Mouse (Mus musculus) bone marrow, adult 2 months (tissue): ENCODE measurements around the gene Aldh1l1. TPM values are rescaled to one million over a fixed set of nuclear protein-coding genes. Genes with fewer than 3 reads are reported as not detected.
A peak's percentile ranks its signal among the peaks of the same experiment; 100 is the strongest.

Experiments
- H3K27ac ChIP-seq: fragments of 200-500 bp; 2 replicates; pipeline ENCODE4 v1.5.1; 2012; ENCODE audit warnings: low read depth, mild to moderate bottlenecking, control low read depth, inconsistent platforms, low read length; ENCODE audit not compliant: control insufficient read depth, poor library complexity, insufficient read depth
- H3K4me1 ChIP-seq: fragments of 200-500 bp; 2 replicates; pipeline ENCODE4 v1.6.1; 2011; ENCODE audit warnings: low read length; ENCODE audit not compliant: control insufficient read depth, insufficient read depth
- H3K4me3 ChIP-seq: fragments of 200-500 bp; replicated peaks from 2 replicates; pipeline ENCODE3; 2011; ENCODE audit warnings: mild to moderate bottlenecking, low read depth, low read length, control low read depth; ENCODE audit not compliant: control insufficient read depth
- CTCF ChIP-seq: fragments of 200-500 bp; IDR thresholded peaks from 2 replicates; pipeline ENCODE4 v1.5.1; 2011; ENCODE audit warnings: low read length, control low read depth; ENCODE audit not compliant: control insufficient read depth, insufficient read depth
- POLR2A ChIP-seq: fragments of 200-500 bp; IDR thresholded peaks from 2 replicates; pipeline ENCODE4 v1.6.1; 2011; ENCODE audit warnings: low read depth, mild to moderate bottlenecking, control low read depth, low read length, borderline replicate concordance; ENCODE audit not compliant: control insufficient read depth
- WGBS: fragments of 180-500 bp; shearing (Covaris S2); methylation state at CpG from one replicate; pipeline ENCODE4 v1.1.7; 2018; 5-methylcytosine and 5-hydroxymethylcytosine counted together
- polyA plus RNA-seq: library from polyadenylated mRNA; stranded (reverse); fragments of >200 nt; gene quantifications from 2 replicates; pipeline ENCODE4 v1.2.4, GENCODE M21; 2011; ENCODE audit warnings: low replicate concordance; ENCODE audit not compliant: missing spikeins, insufficient read depth, insufficient read length

The Aldh1l1 gene
- polyA plus RNA-seq, 1 experiment = 4.5 TPM

DNA sequence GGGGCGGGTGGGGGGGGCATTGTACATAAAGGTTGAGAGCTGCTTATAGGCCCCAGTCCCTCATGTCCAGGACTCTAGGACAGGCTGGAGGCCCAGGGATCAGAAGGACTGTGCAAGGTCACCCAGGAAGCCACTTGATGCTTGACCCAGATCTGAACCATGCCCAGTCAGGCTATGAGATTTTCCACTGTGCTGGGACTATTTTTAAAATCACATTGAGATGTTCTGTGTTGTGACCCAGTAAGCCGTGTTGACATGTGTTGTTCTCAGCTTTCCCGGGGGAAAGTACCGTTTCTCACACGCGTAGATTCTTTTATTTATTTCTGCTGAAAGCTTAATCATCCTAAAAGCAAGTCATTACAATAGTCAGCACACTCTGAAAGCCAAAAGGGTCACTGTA, 129.8 kb downstream of the Aldh1l1 start:
- peaks cover 4% of the 10 kb centered on the region for H3K4me1 ChIP-seq

DNA sequence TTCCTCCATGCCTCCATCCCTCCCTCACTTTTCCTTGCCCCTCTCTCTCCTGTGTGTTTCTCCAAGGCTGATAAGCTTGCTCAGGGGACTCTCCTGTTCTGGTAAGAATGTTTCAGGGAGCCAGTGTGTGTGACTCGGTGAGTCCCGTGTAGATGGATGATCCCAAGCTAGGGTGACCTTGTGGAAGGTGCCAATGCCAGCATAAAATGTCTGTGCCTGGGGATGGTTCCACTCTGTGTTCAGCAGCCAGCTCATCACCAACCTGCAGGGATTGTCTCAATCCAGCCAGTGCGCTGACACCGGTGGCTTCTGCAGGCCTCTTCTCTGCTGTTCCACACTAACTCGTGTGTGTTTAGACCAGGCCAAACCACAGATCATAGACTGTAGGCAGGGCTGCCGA, 130.3 kb downstream of the Aldh1l1 start:
- Histone ChIP-seq H3K4me1 (peaks cover 4% of the 10 kb centered on the region), H3K4me3 (no peak overlapping the region), H3K27ac (no peak overlapping the region)
- TF ChIP-seq CTCF (no peak), POLR2A (no peak)
- WGBS = 71% methylated on average over 6 of the region's 6 CpGs

More for the DNA sequence above, 129.8 kb downstream of the Aldh1l1 start:
- WGBS = 83% methylated on average over 6 of the region's 6 CpGs
- TF ChIP-seq POLR2A = no peak
- no peak for TF ChIP-seq CTCF
- no peak overlapping the region for H3K4me3 ChIP-seq
- no peak overlapping the region for H3K27ac ChIP-seq

DNA sequence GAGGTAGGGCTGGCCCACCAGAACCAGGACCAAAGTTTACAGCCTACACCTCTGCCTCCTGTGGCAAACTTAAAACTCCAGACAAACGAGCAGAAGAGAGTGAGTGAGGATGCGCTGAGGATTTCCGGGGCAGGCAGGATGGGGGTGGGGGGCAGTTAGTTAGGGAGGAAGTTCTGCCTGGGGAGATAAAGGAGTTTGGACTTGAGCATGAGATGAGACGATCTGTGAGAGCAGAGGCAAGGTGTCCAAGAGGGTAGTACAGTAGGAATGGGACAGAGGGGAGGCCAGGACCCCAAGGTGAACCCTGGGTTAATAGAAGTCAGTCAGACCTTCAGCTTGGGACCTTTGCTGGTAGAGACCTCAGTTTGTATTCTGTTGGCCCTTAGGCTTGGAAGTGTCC, 132.0 kb downstream of the Aldh1l1 start:
- H3K27ac ChIP-seq = no peak overlapping the region

GRCm38 (mm10) chr6:90618821-90619636, 132.8 kb downstream of the Aldh1l1 start:
- peak overlapping the region; percentile 13 for H3K4me3 ChIP-seq
- no peak for TF ChIP-seq CTCF
- TF ChIP-seq POLR2A = no peak
- peaks cover 7% of the 10 kb centered on the region for H3K4me1 ChIP-seq
- 51% methylated on average over 19 of the region's 19 CpGs for WGBS
- peak overlapping the region; percentile 2 for H3K27ac ChIP-seq

More for the DNA sequence above, 132.0 kb downstream of the Aldh1l1 start:
- no peak overlapping the region for H3K4me3 ChIP-seq
- 2% methylated on average over 4 of the region's 4 CpGs for WGBS
- peaks cover 7% of the 10 kb centered on the region for H3K4me1 ChIP-seq
- TF ChIP-seq CTCF (no peak), POLR2A (no peak)

GRCm38 (mm10) chr6:90619936-90620335, 133.7 kb downstream of the Aldh1l1 start:
- no peak overlapping the region for H3K4me3 ChIP-seq
- 70% methylated on average over 5 of the region's 5 CpGs for WGBS

DNA sequence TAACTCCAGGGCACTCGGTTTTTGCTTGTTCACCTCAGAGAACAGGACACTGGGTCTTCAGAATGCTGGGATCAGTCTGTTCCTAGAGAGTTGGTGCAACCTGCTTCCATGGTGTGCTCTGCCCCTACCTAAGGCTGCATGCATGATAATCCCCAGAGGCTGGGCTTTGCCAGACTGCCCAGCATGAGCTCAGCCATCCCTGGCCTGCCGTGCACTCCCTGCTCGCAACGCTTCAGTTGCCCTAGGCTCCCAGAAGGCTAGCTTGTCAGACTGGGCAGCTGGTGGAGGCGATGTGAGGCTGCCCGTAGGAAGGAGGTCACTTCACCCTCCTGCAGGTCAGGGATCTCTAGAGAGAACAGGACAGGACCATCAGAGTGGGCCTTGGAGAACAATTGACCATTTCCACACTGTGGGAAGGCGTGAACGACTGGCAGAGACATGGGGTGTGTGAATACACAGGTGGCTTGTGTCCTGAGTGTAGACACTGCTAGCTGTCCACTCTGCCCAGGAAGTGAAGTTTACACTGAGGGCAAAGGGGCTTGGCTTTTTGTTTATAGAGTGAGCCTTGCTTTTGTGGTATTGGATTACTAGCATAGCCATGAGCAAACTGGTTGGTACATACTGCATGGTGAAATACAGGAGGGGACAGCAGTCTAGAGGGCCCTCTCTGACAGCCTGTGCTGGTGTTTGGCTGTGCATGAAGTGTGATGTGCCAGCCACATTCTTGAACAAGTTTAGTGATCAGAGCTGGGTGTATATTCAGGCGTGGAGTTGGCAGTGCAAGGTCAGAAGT, 134.8 kb downstream of the Aldh1l1 start:
- no peak for TF ChIP-seq CTCF
- no peak for TF ChIP-seq POLR2A
- Histone ChIP-seq H3K27ac (no peak overlapping the region), H3K4me3 (no peak overlapping the region), H3K4me1 (peaks cover 7% of the 10 kb centered on the region)
- 81% methylated on average over 9 of the region's 9 CpGs for WGBS

More at GRCm38 (mm10) chr6:90619936-90620335, 133.7 kb downstream of the Aldh1l1 start:
- TF ChIP-seq POLR2A (no peak), CTCF (no peak)
- peaks cover 4% of the 10 kb centered on the region for H3K4me1 ChIP-seq
- H3K27ac ChIP-seq = no peak overlapping the region

GRCm38 (mm10) chr6:90621584-90621890, 135.3 kb downstream of the Aldh1l1 start:
- Histone ChIP-seq H3K27ac (no peak overlapping the region), H3K4me1 (peaks cover 7% of the 10 kb centered on the region), H3K4me3 (no peak overlapping the region)
- 83% methylated on average over 6 of the region's 6 CpGs for WGBS
- no peak for TF ChIP-seq POLR2A
- TF ChIP-seq CTCF = no peak

GRCm38 (mm10) chr6:90622758-90623455, 136.7 kb downstream of the Aldh1l1 start:
- Histone ChIP-seq H3K4me1 (peaks cover 7% of the 10 kb centered on the region), H3K4me3 (no peak overlapping the region), H3K27ac (peak overlapping the region; percentile 76)
- TF ChIP-seq POLR2A (no peak), CTCF (no peak)
- WGBS = 36% methylated on average over 11 of the region's 11 CpGs
